Mouse (Mus musculus): ENCODE results near the gene Cct4.

DNA sequence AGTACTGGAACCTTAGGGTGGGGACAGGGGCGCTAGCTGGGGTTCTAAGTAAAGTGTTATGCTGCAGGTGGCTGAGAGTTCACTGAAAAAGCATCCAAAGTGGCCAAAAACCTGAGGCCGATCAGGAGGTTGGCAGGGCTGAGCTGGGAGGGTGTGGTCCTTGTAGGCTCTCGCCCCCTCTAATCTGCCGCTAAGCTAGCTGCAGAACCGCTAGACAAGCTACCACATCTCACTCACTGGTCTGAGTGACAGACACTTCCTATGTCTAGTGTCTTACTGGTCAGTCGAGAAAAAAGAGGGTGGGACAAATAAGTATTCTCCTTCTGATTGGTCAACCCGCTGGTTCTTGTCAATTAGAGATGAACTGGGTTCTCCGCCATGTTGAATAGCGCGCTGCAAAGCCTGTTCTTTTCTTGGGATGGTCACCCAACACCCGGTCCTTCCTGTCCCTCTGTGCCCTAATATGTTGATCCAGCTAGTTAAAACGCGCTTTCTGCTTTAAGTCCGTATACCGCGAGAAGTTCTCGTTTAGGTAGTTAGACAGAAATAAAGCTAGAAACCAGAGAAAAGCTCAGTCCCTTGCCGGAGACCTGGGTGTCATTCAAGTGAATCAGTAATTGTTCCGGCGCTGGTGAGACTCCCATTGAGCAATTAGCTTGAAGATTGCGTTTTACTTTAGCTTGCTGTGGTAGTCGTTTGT lies 17.3 kb downstream of the Cct4 start, which contains the start of gene Fam161a:
- TF ChIP-seq CTCF (IDR thresholded peaks at IDR 0.05; ENCODE audit: borderline replicate concordance, extremely low read depth, insufficient read depth, insufficient read length) (no peak), POLR2A (IDR thresholded peaks at IDR 0.05; ENCODE audit: borderline replicate concordance, extremely low read depth, insufficient read depth, insufficient read length, poor library complexity, severe bottlenecking) (peak; percentile 22; the same call in 1 of the 2 replicates)

Data from brain, embryonic 14.5 days (tissue).